Mouse (Mus musculus) hindbrain, embryonic 14.5 days (tissue): ENCODE measurements around the gene Ppp2r3d. TPM values are rescaled to one million over a fixed set of nuclear protein-coding genes. Genes with fewer than 3 reads are reported as not detected.
"Not testable (repeated sequence)": the region's sequence is repeated elsewhere in the genome, so short reads cannot be mapped to it uniquely, and the experiment has no call there.

Experiments used
- ATAC-seq: fragments of 200-750 bp; cut with Nextera tagmentation; 2 replicates; pipeline ENCODE4 v1.8.0; 2017; ENCODE audit warnings: moderate number of reproducible peaks, mild to moderate bottlenecking, moderate TSS enrichment, moderate library complexity; ENCODE audit not compliant: low FRiP score
- DNase-seq: peaks from one replicate; pipeline ENCODE4 v3.0.0-alpha.2; 2015; ENCODE audit warnings: low spot score
- H3K27ac ChIP-seq: fragments of 300-500 bp; sonication (generic); 2 replicates; pipeline ENCODE4 v1.5.1; 2014; ENCODE audit warnings: mild to moderate bottlenecking, moderate library complexity
- H3K27me3 ChIP-seq: fragments of 300-500 bp; sonication (generic); 2 replicates; pipeline ENCODE4 v1.6.1; 2014; ENCODE audit warnings: mild to moderate bottlenecking, low read length, mixed read lengths; ENCODE audit not compliant: control insufficient read depth, insufficient read depth
- H3K36me3 ChIP-seq: fragments of 300-500 bp; sonication (generic); replicated peaks from 2 replicates; pipeline ENCODE4 v1.6.1; 2014; ENCODE audit not compliant: control insufficient read depth, insufficient read depth
- H3K4me1 ChIP-seq: fragments of 300-500 bp; sonication (generic); replicated peaks from 2 replicates; pipeline ENCODE4 v1.6.1; 2014; ENCODE audit warnings: antibody characterized with exemption, low read length, mixed read lengths; ENCODE audit not compliant: control insufficient read depth, insufficient read depth
- H3K4me2 ChIP-seq: fragments of 300-500 bp; sonication (generic); replicated peaks from 2 replicates; pipeline ENCODE4 v1.6.1; 2014; ENCODE audit warnings: mild to moderate bottlenecking, moderate library complexity
- H3K4me3 ChIP-seq: fragments of 300-500 bp; sonication (generic); replicated peaks from 2 replicates; pipeline ENCODE4 v1.5.1; 2014; ENCODE audit warnings: mild to moderate bottlenecking, low read length
- H3K9ac ChIP-seq: fragments of 300-500 bp; sonication (generic); 2 replicates; pipeline ENCODE4 v1.6.1; 2014
- H3K9me3 ChIP-seq: fragments of 300-500 bp; sonication (generic); 2 replicates; pipeline ENCODE4 v1.6.1; 2016; ENCODE audit warnings: low read length; ENCODE audit not compliant: control insufficient read depth
- WGBS: fragments of 180-500 bp; shearing (Covaris S2); extraction: QIAGEN DNeasy Blood & Tissue Kit; methylation state at CpG from one replicate; pipeline ENCODE4 v1.1.7; 2014; 5-methylcytosine and 5-hydroxymethylcytosine counted together
- polyA plus RNA-seq: library from polyadenylated mRNA; unstranded; fragments of >200 nt; fragmentation: Nextera tagmentation; extraction: Ambion mirVana; gene quantifications from 2 replicates; pipeline ENCODE4 v1.2.1, GENCODE M21; 2014

Gene Ppp2r3d
- polyA plus RNA-seq, result 150 and 154 TPM in 2 replicates

- DNase-seq (no peak), ATAC-seq (0 out of 2 replicates have a peak, but pooled peaks have one; percentile 59)
- 97% methylated on average over 22 of the region's 22 CpGs for WGBS
- Histone ChIP-seq H3K36me3 (peaks cover 13% of the 10 kb centered on the region), H3K4me1 (no peaks in the 10 kb centered on the region), H3K9me3 (0 out of 2 replicates have a peak, but pooled peaks cover 4% of the 10 kb centered on the region), H3K4me3 (no peak within 1 kb of the TSS), H3K9ac (no peak within 1 kb of the TSS), H3K27ac (no peak within 1 kb of the TSS), H3K27me3 (no peaks in the 10 kb centered on the region), H3K4me2 (no peak within 1 kb of the TSS)
Measured at GRCm38 (mm10) chr9:124476096-124476902, at the start of gene Ppp2r3d. Gene Ppp2r3d (minus strand): TSS chr9:124476898.

DNA sequence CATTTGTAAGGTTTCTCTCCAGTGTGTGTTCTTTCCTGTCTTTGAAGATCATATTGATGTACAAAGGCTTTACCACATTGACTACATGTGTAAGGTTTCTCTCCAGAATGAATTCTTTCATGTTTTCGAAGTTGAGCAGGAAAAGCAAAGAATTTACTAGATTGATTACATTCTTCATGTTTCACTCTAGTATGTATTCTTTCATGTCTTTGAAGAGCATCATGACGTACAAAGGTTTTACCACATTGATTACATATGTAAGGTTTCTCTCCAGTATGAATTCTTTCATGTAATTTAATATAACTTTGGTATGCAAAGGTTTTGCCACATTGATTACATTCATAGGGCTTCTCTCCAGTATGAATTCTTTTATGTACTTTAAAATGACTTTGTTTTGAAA lies 17.0 kb upstream of the Ppp2r3d start, which contains the start of gene Gm21836:
Gene Gm21836, minus strand, starts transcription at position 101 of the 400 bp plus-strand sequence.
- DNase-seq, H3K4me2 ChIP-seq, H3K4me3 ChIP-seq, H3K27me3 ChIP-seq, H3K9ac ChIP-seq, H3K36me3 ChIP-seq, H3K4me1 ChIP-seq, H3K27ac ChIP-seq, ATAC-seq: not testable (repeated sequence)
- WGBS, result 87% methylated on average over 2 of the region's 2 CpGs
- peaks cover 23% of the 10 kb centered on the region for H3K9me3 ChIP-seq

DNA sequence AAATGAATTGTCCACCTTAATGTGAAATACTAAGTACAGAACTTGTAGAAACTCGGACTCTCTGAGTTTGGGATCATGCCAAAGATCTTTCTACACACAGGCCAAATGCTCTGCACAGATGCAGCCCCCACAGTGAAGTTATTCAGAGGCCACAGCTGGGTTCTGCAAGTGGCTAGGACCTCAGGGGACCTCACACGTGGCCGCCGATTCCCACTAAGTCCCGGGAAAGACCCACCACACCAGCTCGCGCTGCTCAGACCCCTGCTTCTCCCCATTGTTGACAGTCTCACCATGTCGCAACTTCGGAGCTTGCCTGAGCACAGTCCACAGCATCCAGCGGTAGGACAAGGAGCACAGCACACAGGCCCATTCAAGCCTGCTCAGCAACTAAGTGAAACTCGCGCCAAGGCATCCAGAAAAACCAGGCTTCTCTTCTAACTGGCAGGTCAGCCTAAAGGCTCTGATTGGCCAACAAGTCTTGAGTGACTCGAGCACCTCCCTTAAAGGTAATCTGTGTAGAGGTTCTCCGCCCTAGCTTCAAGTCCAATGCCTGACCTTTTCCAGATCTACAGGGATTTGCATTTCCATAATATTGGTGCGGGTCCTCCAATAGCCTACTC lies 3.8 kb upstream of the Ppp2r3d start:
- not testable (repeated sequence) for H3K9ac ChIP-seq, DNase-seq, ATAC-seq, H3K9me3 ChIP-seq, H3K4me1 ChIP-seq, H3K27ac ChIP-seq, H3K4me2 ChIP-seq, H3K4me3 ChIP-seq, H3K27me3 ChIP-seq
- 61% methylated on average over 14 of the region's 15 CpGs for WGBS
- peaks cover 13% of the 10 kb centered on the region for H3K36me3 ChIP-seq

DNA sequence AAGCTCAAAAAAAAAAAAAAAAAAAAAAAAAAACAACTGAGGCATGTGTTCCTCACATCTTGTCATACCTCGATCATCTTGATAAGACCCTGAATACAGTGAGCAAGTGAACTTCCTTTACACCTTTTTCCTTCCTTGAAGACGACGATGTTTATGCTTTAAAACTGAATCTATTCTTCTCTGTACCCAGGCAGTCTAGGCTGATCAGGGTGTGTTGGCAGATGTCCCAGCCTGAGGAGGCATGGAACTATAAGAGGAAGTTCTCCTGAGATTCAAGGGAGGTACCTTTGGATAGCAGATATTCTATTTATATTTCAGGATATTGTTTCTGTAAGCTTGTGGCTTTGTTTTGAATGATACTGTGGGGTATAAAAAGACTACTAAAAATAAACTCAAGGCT lies 1.4 kb upstream of the Ppp2r3d start:
- no peak for ATAC-seq
- no peak overlapping the region for H3K9ac ChIP-seq
- no peak overlapping the region for H3K4me3 ChIP-seq
- DNase-seq, result no peak
- peaks cover 13% of the 10 kb centered on the region for H3K36me3 ChIP-seq
- no peaks in the 10 kb centered on the region for H3K27me3 ChIP-seq
- H3K9me3 ChIP-seq, result 0 out of 2 replicates have a peak, but pooled peaks cover 4% of the 10 kb centered on the region
- 95% methylated on average over 3 of the region's 3 CpGs for WGBS
- no peak overlapping the region for H3K4me2 ChIP-seq
- no peak overlapping the region for H3K27ac ChIP-seq
- no peaks in the 10 kb centered on the region for H3K4me1 ChIP-seq

- 0 out of 2 replicates have a peak, but pooled peaks have one; percentile 31 for ATAC-seq
Measured at GRCm38 (mm10) chr9:124475689-124476088, 1.0 kb downstream of the Ppp2r3d start.

GRCm38 (mm10) chr9:124456572-124456971 lies 20.1 kb downstream of the Ppp2r3d start:
- WGBS, result 0% methylated on average over 1 of the region's 1 CpGs
- DNase-seq, result no peak
- Histone ChIP-seq H3K4me1 (no peaks in the 10 kb centered on the region), H3K27ac (no peak overlapping the region), H3K36me3 (no peaks in the 10 kb centered on the region), H3K9me3 (no peaks in the 10 kb centered on the region), H3K9ac (no peak overlapping the region), H3K4me3 (no peak overlapping the region), H3K27me3 (no peaks in the 10 kb centered on the region), H3K4me2 (no peak overlapping the region)
- no peak for ATAC-seq

More at GRCm38 (mm10) chr9:124475689-124476088, 1.0 kb downstream of the Ppp2r3d start:
- Histone ChIP-seq H3K36me3 (peaks cover 13% of the 10 kb centered on the region), H3K27ac (no peak overlapping the region), H3K4me1 (no peaks in the 10 kb centered on the region), H3K4me2 (no peak overlapping the region), H3K27me3 (no peaks in the 10 kb centered on the region), H3K9ac (no peak overlapping the region), H3K4me3 (no peak overlapping the region), H3K9me3 (0 out of 2 replicates have a peak, but pooled peaks cover 4% of the 10 kb centered on the region)
- WGBS, result 88% methylated on average over 15 of the region's 15 CpGs
- DNase-seq, result no peak

- Histone ChIP-seq H3K9me3 (peaks cover 31% of the 10 kb centered on the region), H3K27me3 (no peaks in the 10 kb centered on the region), H3K4me2 (no peak overlapping the region), H3K4me1 (no peaks in the 10 kb centered on the region), H3K36me3 (peaks cover 36% of the 10 kb centered on the region), H3K27ac (no peak overlapping the region), H3K4me3 (no peak overlapping the region), H3K9ac (no peak overlapping the region)
- DNase-seq, result no peak
- 98% methylated on average over 15 of the region's 15 CpGs for WGBS
- no peak for ATAC-seq
Measured at GRCm38 (mm10) chr9:124442533-124442855, 34.2 kb downstream of the Ppp2r3d start.

DNA sequence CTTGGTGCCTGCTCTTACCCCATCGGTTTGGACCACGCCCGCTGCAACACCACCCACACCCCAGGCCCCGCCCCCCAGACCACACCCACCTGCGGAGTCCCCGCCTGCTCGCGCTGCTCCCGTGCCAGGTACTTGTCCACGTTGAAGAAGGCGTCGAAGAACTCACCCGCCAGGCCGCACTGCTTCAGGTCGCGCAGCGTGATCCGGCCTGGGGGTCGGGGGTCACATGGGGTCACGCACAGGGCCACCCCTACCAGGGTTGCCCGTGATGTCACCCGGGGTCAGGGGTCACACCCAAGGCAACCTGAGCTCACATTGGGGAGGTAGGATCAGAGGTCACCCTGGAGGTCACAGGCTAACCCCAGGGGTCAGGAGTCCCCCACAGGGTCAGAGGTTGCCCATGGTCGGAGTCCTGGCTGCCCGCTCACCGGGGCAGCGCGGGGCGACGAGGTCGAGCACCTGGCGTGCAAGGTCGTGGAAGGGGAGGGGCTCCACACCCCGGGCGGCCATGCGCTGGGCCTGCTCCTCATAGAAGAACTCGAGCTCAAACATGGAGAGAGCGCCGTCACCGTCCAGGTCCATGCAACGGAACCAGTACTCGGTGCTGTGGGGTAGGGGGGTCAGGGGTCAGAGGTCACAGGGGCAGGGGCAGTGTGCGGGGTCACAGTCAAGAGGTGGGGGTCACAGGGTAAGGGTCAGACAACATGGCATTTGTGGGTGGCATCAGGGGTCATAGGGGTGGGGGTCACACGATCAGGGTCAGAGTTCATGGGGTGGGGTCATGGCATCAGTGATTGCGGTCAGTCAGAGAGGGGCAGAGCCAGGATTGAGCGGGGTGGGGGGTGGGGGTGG lies 34.8 kb downstream of the Ppp2r3d start:
- WGBS, result 98% methylated on average over 45 of the region's 45 CpGs
- no peak for DNase-seq

GRCm38 (mm10) chr9:124440724-124441045 lies 36.0 kb downstream of the Ppp2r3d start:
- 82% methylated on average over 14 of the region's 14 CpGs for WGBS
- Histone ChIP-seq H3K27ac (no peak overlapping the region), H3K36me3 (peaks cover 36% of the 10 kb centered on the region), H3K9me3 (peaks cover 31% of the 10 kb centered on the region), H3K4me3 (peak overlapping the region; percentile 15; the same call in 1 of the 2 replicates), H3K9ac (no peak overlapping the region), H3K4me2 (0 out of 2 replicates have a peak overlapping the region, but pooled peaks have one; percentile 7), H3K4me1 (no peaks in the 10 kb centered on the region), H3K27me3 (no peaks in the 10 kb centered on the region)
- no peak for DNase-seq
- no peak; the same call in 1 of the 2 replicates for ATAC-seq

More for the DNA sequence above, 34.8 kb downstream of the Ppp2r3d start:
- no peak overlapping the region for H3K4me2 ChIP-seq
- no peak overlapping the region for H3K27ac ChIP-seq
- H3K9ac ChIP-seq, result no peak overlapping the region
- 0 out of 2 replicates have a peak, but pooled peaks have one; percentile 32 for ATAC-seq
- peaks cover 36% of the 10 kb centered on the region for H3K36me3 ChIP-seq
- no peak overlapping the region for H3K4me3 ChIP-seq
- no peaks in the 10 kb centered on the region for H3K27me3 ChIP-seq
- H3K4me1 ChIP-seq, result no peaks in the 10 kb centered on the region
- H3K9me3 ChIP-seq, result peaks cover 31% of the 10 kb centered on the region
